Mouse (Mus musculus) ES-CJ7 (cell line): ENCODE data around the gene BC025920.

Source experiments
- DNase-seq: peaks from one replicate; pipeline ENCODE4 v3.0.0; 2011; ENCODE audit warnings: low read depth, low spot score

BC025920 gene

DNA sequence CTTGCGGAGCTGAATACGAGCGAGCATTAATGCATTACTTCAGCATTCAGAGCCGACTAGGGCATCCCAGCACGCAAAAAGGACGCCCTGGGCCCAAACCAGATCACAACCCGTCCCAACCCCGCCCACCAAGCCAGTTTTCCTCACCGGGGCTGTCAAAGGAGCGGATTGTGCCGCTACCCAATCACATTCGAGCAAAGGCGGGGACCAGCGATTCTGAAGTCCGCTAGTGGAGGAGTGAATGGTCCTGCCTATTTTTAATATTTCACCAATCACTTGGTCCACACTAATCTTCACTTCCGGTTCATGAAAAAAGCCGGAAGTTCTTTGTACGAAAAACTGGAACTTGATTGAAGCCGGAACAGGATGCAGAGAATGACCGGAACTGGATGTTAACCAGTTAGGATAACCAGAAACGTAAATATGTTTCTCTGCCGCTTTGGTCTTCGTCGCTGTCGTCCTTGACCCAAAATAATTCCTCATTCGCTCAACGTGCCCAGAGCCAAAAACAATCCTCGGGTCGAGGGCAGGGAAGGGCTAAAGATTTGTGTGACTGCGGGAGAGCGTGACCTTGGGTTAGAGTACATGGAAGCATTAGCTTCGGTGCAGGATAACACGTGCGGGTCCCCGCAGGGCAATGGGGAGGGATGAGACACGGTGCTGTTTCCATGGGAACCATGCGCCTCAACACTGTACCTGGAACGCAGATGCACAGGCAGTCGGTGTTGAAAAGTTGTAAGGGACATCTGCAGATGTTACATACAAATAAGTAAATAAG is at the start of gene BC025920:
BC025920 (plus strand) TSS at position 297 of the 778 bp plus-strand sequence.
- peak; percentile 98 for DNase-seq

GRCm38 (mm10) chr10:81556282-81556681 is 49.8 kb upstream of the BC025920 start:
- peak; percentile 68 for DNase-seq

GRCm38 (mm10) chr10:81557491-81557890 is 48.6 kb upstream of the BC025920 start:
- DNase-seq = no peak

- peak; percentile 68 for DNase-seq
Observed at GRCm38 (mm10) chr10:81559163-81559626, 46.9 kb upstream of the BC025920 start, which contains the start of gene Aes. Gene Aes (plus strand): TSS chr10:81559488.

DNA sequence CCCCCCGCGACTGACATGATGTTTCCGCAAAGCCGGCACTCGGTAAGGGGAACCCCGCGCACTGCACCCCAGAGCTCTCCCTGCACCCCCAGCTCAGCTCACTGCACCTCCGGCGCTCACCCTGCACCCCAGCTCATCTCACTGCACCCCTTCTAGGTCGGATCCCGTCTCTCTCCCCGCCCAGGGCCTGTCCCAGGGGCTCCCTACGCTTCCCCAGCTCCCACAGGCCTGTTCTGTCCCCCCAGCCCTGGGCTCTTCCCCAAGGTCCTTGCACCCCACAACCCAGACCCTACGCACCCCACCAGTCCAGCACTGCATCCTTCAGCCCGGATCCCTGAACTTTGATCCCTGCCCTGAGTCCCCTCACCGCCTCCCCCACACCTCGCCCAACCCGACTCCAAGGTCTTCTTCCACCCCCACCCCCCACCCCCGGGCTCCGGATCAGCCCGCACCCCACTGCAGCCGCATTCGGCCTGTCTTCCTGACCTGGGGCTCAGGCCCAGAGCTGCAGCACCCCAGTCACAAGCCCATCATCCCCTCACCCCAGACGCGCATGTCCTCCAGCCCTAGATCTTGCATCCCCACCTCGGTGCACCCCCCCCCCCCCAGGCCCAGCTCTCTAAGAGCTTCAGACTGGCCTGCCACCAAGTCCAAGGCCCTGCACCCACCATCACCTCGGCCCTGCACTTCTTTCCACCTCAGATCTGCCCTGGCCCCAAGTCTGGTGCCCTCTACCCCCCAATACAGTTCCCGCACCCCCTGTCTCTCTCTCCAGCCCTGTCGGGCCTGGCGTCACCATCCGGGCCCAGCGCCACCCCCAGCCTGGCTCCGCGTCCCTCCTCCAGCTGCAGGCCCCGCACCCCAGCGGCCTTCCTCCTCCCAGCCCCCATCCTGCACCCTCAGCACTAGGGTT is 46.2 kb upstream of the BC025920 start:
- no peak for DNase-seq

GRCm38 (mm10) chr10:81560719-81561459 is 45.2 kb upstream of the BC025920 start:
- peak; percentile 76 for DNase-seq

GRCm38 (mm10) chr10:81562411-81562810 is 43.7 kb upstream of the BC025920 start:
- no peak for DNase-seq

DNA sequence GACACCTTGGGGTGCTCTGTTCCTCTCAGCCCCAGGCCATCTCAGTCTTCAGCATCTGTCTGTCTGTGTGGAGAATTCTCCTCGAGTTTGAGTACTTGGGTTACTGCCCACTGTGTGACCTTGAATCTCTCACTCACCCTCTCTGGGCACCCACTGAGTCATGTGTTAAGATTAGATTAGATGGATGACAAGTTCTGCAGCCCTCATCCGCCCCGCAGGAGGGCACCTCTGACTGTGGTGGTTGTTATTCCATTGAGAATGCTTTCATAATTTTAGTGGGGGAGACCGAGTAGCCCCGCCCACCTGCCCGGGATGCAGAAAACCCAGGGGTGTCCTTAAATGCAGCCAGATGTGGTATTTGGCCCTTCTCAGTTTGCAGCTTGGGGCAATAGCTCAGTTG is 42.6 kb upstream of the BC025920 start:
- no peak for DNase-seq

GRCm38 (mm10) chr10:81564216-81564615 is 41.9 kb upstream of the BC025920 start:
- peak; percentile 75 for DNase-seq

GRCm38 (mm10) chr10:81564734-81565133 is 41.3 kb upstream of the BC025920 start:
- DNase-seq = peak; percentile 92

- DNase-seq = no peak
Observed at GRCm38 (mm10) chr10:81565257-81566228, 40.5 kb upstream of the BC025920 start.

- peak; percentile 68 for DNase-seq
Observed at GRCm38 (mm10) chr10:81568381-81569191, 37.5 kb upstream of the BC025920 start.

DNA sequence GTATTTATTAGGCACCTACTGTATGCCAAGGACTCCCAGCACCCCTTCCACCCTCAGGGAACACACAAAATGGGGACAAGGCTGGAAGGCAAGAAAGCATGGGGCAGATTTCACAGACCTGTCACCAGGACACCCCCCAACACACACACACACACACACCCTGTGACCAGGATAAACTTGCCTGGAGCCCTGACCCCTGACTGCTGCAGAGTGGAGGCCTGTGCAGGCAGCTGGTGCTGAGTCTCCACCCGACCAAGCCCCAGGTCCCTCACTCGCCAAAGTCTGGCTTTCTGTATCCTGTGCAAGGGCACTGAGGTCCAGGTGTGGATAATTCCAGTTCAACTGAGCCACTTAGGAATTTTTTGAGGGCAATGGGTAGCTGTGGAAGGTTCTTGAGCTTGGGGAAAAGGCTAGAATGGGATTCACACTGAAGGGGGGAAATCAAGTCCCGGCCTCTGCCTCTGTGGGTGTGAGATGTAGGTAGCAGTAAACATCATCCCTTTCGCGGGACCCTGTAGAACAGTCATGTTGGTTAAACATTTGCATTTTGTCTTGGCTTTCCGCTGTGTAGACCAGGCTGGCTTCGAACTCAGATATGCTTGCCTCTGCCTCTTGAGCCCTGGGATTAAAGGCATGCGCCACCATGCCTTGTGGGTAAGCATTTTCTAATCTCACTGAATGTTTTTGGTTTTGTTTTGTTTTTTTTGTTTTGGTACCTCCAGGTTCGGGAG is 36.4 kb upstream of the BC025920 start:
- no peak for DNase-seq

DNA sequence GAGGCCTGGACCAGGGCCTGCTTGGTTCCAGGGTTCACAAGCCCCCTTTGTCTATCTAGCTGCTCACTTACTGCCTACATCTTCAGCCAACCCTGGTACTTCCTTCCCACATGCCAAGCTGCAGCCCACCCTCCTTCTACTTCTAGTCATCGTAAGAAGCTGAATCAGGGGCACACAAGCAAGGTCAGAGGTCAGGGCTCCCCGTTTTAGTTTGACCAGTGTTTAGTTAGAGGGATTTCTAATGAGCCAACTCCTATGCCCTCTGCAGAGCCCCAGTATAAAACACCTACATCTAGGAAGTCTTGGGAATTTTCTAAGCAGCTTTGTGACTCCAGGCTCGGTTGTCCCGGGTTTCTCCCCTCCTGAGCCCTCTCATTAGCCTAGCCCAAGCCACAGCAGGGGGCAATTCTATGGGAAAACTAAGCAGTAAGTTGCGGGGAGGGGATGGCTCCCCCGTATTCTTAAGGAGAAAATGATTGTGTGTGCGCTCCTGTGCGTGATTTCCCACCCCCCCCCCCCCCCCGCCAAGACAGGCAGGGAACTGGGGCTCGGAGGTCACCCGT is 35.8 kb upstream of the BC025920 start:
- DNase-seq = no peak

- peak; percentile 91 for DNase-seq
Observed at GRCm38 (mm10) chr10:81570831-81571500, 35.1 kb upstream of the BC025920 start.

GRCm38 (mm10) chr10:81571501-81571876 is 34.6 kb upstream of the BC025920 start:
- peak; percentile 98 for DNase-seq

- DNase-seq = no peak
Observed at GRCm38 (mm10) chr10:81572133-81572671, 33.9 kb upstream of the BC025920 start.

DNA sequence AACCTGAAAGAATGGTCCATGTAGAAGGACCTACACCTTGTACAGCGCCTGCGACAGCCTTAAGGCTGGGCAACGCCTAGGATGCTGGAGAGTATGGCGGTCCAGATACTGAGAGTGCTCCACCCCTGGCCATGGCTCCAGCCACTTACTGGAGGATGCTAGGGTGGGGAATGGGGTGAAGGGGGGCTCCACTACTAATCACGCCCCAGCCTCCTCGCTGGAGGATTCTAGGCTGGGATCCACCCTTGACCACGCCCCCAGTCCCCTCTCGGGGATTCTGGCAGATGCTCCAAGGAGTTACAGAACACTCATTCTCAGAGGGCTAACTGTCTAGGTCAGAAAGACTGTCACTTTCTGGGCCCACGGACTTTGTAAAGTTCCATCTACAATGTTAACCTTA is 33.1 kb upstream of the BC025920 start:
- no peak for DNase-seq
